Mouse (Mus musculus) lung, adult 2 months (tissue): ENCODE results near the gene Med10.

Experiments
- CTCF ChIP-seq: fragments of 200-500 bp; IDR thresholded peaks from 2 replicates; pipeline ENCODE4 v1.5.1; 2011; ENCODE audit warnings: mild to moderate bottlenecking, low read length, control low read depth; ENCODE audit not compliant: insufficient read depth
- POLR2A ChIP-seq: fragments of 200-500 bp; IDR thresholded peaks from 2 replicates; pipeline ENCODE4 v1.6.1; 2011; ENCODE audit warnings: low read depth, mild to moderate bottlenecking, control low read depth, low read length, borderline replicate concordance; ENCODE audit errors: extremely low read depth

GRCm38 (mm10) chr13:69802095-69802494 is at the start of gene Med10:
- TF ChIP-seq CTCF (no peak), POLR2A (no peak)
